Mouse (Mus musculus) cerebellum, adult (tissue): Measurements from ENCODE around the gene Vwa3b.
"Not testable (repeated sequence)": the region's sequence is repeated elsewhere in the genome, so short reads cannot be mapped to it uniquely, and the experiment has no call there.

ENCODE experiments used
- ATAC-seq: cut with Nextera tagmentation; 2 replicates; pipeline ENCODE4 v1.9.2; 2017; ENCODE audit warnings: mild to moderate bottlenecking, moderate library complexity, mixed read lengths; ENCODE audit not compliant: insufficient number of reproducible peaks, low FRiP score, low TSS enrichment

Vwa3b gene

DNA sequence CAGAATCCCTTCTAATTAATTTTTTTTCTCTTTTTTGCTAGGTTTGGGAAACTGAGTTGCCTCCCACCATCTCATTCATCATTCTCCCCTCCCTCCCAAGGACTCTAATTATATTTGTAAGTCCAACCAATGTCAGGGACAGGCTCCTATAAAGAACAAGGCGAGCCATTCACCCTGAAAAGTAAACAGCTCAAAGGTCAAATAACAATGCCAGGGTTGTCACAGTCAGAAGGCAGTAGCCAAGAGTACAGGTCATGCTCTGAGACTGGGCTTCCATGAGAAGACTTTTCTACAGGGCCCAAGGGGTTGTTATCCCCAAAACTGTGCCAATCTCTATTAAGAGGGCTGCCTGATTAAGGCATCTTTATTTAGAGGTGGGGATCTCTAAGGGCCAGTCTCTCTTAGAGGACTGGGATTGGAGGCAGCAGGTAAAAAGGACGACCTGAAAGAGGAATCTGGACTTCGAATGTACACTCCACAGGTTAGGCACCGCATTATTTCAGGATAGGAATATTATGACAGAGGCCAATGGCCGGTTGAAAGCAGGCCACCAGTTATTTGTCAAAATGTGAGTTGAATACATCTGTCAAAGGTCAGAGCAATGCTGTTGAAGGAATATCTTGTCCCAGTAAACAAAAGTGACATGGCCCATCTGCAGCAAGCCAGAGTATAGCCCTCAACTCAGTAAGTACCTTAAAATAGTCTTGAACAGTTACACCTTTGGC lies at the start of gene Vwa3b:
Gene Vwa3b, plus strand, starts transcription at position 635 of the 725 bp plus-strand sequence.
- ATAC-seq: no peak

DNA sequence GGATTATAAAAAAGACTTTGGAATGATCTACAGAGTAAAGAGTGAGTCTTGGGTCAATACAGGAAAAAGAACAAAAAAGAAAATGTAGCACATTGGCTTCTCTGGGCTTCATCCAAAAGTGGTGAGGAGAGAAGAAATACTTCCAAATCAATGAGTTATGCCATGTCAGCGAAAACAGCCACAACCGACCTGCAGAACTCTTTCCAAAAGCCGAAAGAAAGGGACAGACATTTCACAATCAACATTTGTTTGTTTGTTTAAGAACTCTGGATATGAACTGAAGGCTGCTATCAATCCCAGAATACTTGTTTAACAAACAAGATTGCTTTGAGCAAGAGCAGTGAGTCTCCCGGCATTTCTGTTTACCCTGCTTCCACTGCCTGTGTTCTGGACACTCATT lies 49.6 kb upstream of the Vwa3b start:
- no peak for ATAC-seq

DNA sequence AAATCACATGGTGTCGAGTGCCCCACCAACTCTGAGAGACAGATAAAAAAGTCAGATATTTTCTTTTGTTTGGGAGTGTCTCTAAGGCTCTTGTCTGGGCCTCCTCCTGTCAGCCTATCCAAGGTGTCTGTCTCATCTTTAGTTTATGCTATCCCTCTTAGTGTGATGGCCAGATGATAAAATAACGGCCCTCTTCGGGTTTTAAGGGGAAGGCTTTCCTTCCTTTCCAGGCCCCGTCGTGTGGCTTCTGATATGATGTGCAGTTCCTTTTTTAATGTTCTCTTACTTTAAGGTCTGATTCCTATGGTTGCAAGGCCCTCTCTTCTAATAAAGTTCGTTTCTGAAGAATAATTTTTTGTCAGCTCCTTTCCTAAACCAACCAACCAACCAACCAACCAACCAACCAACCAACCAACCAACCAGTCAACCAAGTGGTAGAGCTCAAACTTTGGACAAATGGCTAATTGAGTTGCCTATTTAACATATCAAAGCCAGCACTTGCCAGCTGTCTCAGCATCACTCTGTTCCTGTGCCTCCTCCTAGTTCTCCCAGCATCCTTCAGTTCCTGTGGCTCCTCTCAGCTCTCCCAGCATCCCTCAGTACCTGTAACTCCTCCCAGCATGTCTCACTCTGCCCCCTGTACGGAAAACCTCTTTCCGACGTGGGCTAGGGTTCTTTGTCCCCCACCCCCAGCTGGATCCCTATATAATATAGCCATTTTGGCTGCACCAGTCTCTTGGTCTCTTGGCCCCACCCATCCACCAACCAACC lies 44.0 kb upstream of the Vwa3b start:
- ATAC-seq: no peak

DNA sequence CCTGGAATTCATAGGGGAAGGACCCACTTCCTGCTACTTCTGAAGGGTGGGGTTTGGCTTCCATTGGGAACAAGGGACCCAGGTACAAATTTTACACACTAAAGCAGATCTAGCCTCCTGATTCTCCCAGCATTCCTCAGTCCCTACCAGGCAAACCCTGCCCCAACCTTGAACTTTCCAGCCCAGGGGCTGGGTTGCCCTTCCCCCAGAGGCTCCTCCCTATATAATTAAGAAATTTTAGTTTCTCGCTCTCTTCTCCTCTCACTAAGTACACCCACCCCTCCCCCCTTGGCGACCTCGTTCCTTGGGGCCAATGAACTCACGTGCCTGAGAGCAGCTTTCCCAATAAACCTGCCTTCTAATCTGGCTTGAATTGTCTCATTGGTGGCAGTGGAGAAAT lies 42.6 kb upstream of the Vwa3b start:
- ATAC-seq: no peak

DNA sequence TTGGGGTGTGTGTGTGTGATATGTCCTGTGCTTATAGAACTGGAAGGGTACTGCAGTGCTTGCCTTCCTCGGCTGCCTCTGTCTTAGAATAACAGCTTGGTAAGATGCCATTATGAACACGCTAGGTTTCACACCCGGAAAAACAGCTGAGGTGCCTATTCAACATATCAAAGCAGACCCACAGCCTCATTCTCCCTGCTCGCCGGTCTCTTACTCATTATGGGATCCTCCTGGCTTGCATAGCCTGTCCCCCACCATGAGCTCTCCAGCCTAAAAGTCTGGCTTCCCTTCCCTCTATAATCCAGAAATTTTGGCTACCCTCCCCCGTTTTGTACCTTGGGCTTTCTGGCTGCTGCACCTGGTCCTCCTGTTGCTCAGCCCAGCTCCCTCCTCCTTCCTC lies 42.0 kb upstream of the Vwa3b start:
- ATAC-seq: no peak

DNA sequence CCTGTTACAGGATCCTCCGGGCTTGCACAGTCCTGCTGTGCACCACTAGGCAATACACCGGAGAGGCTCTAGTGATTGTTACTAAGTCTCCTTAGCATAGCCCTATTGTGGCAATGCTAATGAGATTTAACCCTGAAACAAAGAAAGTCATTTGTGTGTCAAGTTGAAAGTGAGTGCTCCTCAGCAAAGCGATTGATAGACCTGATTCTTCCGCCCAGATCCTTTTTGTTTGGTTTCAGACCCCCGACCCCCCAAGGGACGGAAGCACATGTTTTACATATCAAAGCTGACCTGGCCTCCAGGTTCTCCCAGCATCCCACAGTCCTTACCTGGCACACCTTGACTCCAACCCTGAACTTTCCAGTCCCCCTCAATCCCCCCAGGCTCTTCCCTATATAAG lies 40.5 kb upstream of the Vwa3b start:
- ATAC-seq: no peak

DNA sequence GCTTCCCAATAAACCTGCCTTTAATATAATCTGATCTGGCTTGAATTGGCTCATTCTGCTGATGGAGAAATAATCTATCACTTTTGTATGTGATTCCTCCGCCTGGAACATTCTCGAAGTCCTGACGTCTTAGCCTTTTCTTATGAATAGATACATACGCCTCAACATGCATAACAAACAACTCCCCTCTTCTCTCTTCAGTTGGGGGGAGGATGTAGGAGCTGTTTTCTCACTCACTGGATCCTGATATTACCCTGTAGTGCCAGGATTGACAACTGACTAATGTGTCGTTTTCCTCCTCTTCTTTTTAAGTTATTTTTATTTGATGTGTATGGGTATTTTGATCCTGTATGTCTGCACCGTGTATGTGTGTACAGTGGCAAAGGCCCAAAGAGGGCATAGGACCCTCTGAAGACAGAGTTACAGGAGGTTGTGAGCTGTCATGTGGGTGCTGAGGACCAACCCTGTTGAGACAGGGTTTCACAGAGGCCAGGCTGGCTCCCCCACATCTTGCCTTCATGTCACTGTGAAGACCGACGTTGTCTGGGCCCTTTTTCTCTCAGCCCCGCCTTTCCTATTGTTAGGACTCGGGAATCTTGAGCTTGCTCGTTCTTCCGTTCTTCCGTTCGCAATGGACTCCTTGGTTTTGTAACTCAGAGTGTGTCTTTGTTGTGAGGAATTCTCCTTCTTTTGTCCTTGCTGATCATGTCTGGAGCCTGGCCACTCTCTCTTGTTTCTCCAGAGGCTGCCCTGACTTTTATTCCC lies 39.8 kb upstream of the Vwa3b start:
- no peak for ATAC-seq

DNA sequence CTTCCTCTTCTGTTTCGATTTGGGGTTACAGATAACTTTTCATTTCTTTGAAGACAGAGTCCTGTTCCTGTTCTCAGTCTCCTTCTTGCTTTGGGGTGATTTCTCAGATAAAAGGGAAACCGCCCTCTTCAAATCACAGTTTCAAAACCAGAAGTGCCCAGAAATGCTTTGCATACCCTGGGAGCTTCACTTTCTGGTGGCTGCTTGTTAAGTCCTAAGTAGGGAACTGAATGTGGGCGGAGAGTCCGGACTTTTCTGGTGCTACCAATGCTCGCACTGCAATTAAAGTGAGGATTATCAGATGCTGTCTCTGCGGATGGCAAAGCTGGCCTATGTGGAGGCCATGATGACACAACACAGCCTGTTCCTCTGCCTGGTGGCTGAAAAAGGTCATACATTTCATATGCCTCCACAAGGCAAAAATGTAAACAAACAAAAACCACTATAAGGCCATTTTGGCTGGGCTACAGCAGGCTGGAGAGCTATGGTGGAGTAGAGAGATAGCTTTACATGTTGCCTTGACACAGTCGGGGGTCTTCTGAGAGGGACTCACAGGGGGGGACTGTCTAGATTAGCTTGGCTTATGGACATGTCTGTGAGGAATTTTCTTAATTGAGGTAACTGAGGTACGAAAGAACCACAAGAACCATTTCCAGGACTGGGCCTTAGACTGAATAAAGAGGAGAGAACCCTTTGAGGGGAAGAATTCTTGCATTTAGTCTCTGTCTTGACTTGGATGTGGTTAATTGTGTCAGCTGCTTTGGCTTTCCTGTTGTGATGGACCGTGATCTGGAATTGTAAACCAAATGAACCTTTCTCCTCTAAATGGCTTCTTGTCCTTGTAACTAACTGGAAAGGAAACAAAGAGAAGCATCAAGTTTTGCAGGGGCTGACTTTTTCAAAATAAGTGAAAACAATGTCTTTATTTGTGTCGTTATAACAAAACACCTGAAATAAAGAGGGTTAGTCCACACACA lies 38.9 kb upstream of the Vwa3b start:
- ATAC-seq: no peak

DNA sequence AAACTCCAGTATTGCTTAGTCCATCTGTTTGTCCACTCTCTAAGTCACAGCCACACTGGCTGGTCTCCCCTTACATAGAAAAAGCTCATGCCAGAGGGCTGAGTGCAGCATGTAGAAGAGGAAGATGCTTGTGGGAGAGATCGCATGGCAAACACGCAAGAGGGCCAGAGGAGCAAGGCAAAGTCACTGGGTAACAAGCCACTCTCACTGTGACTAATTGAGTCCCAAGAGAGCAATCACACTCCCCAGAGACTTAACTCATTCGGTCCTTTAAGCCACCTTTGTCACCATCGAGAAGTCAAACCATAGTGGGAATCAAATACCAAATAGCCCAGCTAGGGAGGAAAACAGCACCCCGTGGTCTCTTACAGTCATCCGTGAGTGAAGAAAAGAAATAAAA lies 38.2 kb upstream of the Vwa3b start:
- ATAC-seq: no peak

DNA sequence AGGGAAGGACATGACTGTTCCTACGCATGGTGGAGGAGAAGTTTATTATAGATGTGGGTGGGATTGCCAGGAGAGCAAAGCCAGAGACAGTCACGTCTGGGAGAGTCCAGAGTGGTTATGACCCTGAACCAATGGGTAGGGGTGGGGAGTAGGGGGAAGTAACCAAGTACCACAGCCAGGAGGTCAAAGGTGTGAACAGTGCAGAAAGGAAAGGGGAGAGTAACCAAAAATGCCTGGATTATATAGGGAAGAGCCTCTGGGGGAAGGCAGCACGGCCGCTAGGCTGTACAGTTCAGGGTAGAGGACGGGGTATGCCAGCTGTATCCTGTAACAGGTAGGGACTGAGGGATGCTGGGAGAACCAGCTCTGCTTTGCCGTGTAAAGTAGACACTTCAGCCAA lies 37.8 kb upstream of the Vwa3b start:
- no peak for ATAC-seq

DNA sequence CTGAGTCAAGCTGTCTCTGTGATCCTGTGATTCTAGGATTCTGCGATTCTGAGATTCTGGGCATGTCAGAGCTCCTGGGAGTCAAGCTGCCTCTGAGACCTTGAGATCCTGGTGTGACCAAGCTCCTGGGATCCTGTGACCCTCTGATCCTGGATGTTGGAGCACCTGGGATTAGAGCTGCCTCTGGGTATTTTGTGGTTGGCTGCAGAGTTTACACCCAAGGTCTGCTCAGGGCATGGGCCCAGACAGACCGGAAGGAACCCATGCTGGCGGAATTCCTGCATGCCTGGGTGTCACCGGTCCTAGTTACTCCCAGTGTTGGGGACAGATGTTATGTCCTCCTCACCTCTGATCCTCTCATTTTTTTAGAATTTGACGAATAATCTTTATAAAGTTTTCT lies 32.1 kb upstream of the Vwa3b start:
- ATAC-seq: no peak

DNA sequence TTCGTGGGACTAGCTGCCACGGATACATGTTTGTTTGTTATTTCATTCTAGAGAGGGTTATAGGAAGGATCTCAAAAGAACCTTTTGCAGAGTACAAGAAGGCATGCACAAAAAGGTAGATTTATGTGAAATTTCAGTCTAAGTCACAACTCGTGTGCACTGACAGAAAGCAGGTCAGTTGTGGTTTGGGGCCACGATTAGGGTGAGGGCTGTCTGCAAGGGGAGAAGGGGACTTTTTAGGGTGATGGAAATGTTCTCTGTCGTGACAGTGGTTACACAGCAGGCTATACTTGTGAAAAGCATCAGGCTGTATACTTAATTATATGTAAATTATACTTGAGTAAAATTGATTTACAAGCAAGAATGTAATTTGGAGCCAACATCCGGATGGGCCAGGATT lies 30.6 kb upstream of the Vwa3b start:
- no peak for ATAC-seq

DNA sequence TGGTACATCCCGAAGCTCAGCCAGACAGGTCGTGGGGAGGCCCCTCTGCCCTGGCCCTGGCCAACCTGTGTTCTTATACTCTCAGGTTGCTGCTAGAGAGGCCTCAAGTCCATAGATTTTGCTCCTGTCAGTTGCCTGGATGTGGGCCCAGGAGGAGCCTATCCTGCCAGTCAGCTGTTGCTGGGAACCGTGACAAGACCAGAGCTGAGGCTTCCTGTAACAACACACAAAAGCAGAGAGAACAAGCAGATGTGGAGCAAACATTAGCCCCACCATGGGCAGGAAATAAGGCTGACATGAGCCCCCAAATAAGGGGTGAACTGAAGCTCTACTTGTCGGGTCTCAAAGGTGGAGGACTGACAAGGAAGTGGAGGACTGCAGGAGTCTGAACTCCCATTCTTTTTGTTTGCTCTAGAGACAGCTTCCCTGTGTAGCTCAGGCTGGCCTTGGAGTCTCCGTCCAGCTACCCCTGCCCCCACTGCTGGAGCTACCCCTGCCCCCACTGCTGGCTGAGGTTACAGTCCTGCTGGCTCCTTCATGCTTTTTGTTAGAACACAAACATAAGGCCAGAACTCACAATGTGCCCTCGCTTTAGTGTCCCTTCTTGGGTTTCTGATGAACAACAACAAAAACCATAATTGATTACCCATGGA lies 29.7 kb upstream of the Vwa3b start:
- no peak for ATAC-seq

DNA sequence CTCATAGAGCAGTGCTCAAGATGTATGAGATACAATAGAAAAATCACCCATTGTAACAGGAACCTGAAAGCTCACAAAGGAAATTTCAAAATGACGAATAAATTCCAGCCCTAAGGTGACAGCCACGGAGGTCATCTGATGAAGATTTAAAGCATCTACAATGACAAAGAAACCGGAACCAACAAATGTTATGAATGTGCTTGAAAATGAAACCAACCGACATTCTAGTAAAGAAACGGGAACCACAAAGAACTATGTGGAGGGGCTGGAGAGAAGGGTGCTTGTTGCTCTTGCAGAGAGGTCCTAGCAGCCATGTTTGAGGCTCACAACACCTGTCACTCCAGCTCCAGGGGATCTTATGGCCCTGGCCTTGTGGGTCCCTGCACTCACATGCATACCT lies 26.1 kb upstream of the Vwa3b start:
- ATAC-seq: no peak

DNA sequence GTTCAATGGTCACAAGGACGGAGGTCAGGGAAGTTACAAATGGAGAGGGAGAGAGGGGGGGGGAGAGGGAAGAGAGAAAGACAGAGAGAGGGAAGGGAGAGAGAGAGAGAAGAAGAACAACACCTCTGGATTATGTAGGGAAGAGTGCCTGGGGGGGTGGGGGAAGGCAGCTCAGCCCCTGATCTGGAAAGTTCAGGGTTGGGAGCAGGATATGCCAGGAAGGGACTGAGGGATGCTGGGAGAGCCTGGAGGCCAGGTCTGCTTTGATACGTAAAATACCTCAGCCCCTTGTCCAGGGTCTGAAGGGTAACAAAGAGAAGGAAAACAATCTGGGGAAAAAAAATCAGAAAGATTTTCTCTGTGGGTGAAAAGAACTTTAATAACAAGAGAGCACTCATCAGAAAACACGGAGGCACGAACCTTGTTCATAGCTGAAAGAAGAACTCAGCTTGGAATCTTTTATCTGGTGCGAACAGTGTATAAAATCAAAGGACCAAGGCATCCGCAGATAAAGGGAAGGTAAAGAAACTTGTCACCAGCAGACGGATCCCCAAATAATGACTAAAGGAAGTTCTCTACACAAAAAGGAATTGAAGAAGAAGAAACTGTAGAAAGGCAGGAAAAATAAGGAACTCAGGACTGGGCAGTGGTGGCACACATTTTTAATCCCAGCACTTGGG lies 24.6 kb upstream of the Vwa3b start:
- ATAC-seq: no peak

DNA sequence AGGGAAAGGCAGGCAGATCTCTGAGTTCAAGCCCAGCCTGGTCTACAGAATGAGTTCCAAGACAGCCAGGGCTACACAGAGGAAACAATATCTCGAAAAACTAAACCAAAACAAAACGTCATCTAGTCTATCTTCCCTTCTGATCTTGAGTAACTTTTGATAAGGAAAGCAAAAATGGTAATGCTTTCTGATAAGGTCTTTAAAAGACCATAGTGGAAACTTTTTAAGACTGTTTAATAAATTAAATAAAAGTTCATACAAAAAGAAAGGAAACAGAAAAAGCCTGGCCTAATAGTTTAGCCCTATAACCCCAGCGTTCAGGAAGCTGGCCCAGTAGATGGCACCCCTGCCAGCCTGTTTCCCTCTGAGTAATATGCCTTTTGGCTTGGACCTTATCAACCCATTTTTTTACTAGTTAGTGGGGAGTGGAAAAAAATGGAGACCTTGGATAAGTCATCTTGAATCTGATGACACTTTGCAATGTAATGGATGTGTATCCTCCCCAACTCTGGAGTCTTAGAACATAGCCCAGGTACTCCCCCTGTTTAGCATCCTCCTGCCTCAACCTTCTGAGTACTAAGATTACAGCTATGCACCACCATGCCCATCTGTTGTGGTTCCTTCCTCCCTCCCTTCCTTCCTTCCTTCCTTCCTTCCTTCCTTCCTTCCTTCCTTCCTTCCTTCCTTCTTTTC lies 23.9 kb upstream of the Vwa3b start:
- ATAC-seq: no peak

DNA sequence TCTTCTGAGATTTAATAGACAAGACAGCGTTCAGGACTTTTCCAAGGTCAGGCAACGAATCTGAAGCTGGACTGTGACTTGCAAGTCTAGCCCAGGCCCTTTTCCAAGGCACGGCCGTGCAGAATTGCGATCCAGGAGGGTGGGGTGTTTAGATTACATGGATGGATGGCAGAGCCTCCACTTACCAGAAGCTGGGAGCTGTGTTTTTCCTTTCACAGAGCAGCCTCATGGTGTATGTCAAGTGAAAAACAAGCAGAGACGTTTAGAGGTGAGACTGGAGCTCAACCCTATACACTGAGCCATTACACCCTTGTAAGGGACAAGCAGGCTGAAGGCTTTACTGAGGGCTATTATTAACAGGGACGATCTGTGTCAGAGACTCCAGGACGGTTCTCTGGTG lies 21.9 kb upstream of the Vwa3b start:
- no peak for ATAC-seq

DNA sequence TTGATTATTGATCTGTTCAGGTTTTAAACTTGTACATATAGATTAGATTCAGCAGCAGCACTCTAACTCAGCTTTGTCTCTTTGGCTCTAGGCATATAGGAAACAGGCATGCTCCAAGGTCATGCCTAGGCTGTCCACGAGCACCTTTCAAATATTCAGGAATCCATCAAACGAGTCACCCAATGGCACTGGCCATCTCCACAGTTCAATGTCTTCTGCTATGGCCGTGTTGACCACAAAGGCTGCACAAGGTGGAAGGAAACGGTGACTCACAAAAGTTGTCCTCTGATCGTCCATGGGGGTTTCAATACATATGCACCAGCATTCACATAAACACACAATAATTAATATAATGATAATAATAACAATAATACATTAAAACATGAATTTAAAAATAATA lies 21.4 kb upstream of the Vwa3b start:
- no peak for ATAC-seq

DNA sequence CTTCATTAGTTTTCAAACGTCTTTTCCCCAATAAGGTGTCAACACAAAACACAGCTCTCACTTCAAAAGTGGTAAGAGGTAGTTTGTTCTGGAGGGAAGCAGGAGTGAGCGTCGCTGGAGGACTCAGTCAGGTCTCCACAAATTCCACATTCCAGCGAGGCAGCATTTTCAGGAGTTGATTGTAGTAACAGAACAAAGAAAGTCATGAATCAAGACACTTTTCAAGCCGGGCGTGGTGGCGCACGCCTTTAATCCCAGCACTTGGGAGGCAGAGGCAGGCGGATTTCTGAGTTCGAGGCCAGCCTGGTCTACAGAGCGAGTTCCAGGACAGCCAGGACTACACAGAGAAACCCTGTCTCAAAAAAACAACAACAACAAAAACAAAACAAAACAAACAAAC lies 19.9 kb upstream of the Vwa3b start:
- not testable (repeated sequence) for ATAC-seq
